Mouse (Mus musculus) granulocyte monocyte progenitor cell, adult 5-6 weeks (primary cell): ENCODE results near the gene Gm10271. TPM values are rescaled to one million over a fixed set of nuclear protein-coding genes. Genes with fewer than 3 reads are reported as not detected.

Experiments
- ATAC-seq: replicated peaks from 2 replicates; pipeline ENCODE4 v1.8.0; 2016; ENCODE audit warnings: mild to moderate bottlenecking, moderate TSS enrichment, inconsistent platforms; ENCODE audit not compliant: poor library complexity, severe bottlenecking
- total RNA-seq, 2 experiments: library from RNA; stranded (forward) in 1 of 2; stranded (reverse) in 1 of 2; fragments of 200-712, 200-1000 nt in 1 of 2; fragments of >200 nt in 1 of 2; fragmentation: Nextera tagmentation in 1 of 2; gene quantifications; 2 replicates each; pipeline ENCODE4 v1.2.3; 2014 to 2017

The Gm10271 gene
- total RNA-seq (2014; fragmentation: Nextera tagmentation) (not detected in 2 replicates), total RNA-seq (2017) (not detected in 2 replicates)

DNA sequence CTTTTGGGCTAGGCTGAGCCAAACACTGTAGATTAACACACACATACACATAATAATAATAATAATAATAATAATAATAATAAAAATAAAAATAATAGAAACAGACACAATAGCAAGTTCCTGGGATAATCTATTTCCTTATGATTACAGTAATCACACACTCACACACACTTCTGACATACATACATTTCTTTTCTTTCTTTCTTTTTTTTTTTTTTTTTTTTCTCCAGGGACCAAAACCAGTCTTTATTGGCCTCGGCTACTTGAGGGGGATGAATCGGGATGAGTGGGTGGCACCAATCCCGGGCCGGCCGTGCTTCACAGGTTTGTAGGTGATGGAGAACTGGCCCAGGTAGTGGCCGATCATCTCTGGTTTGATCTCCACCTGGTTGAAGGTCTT lies at the start of gene Gm10271:
Gene Gm10271 (minus strand): TSS at position 101 of the 400 bp plus-strand sequence.
- no peak for ATAC-seq

DNA sequence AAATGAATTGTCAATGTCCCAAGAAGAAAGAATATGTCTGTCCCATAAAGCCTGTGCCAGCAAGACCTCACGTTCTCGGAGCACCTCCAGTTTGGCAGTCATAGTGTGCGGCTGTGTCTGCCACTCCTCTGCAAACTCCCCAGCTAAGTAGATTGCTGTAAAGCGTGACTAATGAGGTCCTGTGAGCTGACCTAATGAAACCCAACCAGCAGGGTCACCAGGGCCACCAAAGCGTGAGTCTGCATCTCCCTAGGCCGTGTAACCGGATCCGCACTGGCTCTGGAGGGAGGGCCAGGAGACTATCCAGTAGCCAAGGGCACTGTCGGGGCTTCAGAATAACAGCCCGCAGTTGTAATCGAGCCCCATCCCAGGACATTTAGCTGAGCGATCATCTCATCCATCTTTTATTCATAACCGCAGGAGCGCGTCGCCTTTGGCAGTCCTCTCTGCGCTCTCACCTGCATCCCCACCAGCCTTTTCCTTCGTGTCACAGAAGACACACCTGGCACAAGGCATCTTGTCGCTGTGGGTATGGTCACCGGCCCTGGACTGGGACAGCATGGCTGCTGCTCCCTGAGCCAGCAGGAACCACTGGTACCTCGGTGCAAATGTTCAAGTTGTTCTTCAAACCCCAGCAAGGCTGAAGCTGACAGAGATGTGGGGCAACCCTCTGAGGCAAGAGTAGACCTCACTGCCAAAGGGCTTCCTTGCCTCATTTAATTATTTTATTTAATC lies 48.8 kb upstream of the Gm10271 start:
- ATAC-seq, result no peak

DNA sequence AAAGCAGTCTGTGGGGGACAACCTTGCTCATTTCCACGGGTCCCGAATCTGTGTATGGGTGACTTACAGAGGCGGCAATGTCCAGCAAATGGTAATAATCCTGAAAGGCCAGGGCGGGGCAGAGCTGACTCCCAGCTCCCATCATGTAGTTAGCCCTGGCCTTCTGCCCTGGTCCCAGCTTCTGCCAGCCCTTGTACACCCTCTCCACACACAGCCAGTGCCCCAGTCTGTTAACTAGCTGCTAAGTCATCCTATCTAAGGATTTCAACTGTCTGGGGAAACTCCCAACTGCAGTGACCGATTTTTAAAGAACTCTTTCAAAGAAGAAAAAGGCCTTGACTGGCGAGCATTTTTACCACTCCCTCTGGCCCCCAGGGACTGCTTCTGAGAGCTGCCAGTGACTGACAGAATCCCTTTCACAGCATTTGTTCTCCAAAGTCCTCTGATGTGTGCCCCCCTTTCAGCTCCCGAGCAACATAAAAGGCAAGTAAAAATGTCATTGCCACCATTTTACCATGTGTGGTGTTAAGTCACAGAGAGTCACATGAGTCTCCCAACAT lies 46.0 kb upstream of the Gm10271 start:
- ATAC-seq, result no peak

DNA sequence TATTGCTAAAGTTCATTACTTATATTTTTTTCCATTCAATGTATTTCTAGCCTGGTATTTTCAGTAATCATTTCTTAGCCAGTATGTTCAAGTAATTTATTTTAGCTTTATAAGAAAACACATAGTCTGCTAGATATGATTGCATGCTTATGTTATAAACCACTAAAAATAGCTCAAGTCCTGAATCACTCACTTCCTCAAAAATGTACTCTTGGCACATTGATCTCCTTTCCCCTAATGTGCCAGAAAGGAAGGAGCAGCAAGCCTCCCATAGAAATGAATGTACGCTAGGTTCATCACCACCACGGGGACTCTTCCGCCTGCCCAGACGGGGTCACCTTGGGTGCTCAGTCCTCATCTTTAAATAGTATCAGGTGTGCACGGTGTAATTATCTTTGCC lies 42.2 kb upstream of the Gm10271 start:
- peak; percentile 50; the same call in 1 of the 2 replicates for ATAC-seq

DNA sequence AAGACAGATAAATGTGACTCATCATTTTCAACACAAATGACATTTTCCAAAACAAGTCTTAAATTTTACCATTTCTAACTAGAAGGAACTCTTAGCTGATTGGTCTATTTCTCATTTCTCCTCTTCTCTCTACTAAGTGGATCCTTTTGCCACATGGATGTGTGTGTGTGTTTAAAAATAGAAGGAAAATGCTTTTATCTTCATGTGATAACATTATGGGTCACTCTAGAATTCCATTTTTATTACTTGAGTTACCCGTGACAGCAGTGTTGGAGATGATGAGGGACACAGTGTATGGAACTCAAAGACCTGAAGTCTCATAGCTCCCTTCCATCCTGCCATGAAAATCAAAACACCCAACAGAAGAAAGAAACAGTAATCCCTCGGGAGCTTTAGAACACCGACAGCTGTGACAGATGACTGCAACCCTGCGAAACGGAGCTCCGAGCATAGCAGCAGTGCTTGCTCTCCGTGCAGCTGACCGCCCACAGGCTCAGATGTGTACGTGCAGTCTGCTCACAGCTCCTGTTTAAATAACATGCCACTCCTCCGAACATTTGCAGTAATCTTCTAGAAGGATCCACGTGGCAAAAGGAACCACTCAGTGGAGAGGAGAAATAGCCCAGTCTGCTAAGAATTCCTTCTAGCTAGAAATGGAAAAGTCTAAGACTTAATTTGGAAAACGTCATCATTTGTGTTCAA lies 41.4 kb upstream of the Gm10271 start:
- no peak for ATAC-seq

DNA sequence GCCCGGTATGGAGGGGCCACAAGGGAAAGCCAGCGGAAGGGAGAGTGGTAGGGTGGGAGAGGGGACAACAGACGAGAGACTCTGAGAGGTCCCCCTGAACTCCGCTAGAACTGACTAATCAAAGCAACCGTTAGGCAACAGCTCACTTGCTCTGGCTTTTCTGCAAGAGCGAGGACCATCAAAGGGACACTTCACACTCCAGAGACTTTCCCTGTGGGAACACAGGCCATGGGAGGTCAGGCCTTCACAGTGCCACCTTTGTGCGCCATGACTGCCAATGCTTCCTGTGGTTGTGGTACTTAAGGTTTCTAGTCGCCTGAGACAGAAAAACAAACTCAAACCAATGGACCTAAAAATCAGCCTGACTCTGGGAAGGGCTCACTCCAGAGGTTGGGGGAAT lies 38.6 kb upstream of the Gm10271 start:
- no peak for ATAC-seq

DNA sequence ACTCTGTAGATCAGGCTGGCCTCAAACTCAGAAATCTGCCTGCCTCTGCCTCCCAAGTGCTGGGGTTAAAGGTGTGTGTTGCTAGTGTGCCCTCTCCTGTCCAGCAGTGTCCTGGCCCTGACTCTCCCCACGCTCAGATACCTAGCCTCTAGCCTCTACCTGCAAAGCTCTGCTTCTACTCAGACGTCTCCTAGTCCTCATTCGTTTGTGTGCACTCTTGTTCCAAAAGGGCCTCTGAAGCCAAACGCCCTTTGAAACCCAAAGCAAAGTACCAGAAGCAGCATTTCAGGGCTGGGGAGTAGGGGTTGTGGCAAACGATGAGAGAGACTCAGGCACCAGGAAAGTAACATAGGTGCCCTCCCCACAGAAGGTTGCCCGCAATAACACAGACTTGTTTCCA lies 37.3 kb upstream of the Gm10271 start:
- no peak for ATAC-seq

DNA sequence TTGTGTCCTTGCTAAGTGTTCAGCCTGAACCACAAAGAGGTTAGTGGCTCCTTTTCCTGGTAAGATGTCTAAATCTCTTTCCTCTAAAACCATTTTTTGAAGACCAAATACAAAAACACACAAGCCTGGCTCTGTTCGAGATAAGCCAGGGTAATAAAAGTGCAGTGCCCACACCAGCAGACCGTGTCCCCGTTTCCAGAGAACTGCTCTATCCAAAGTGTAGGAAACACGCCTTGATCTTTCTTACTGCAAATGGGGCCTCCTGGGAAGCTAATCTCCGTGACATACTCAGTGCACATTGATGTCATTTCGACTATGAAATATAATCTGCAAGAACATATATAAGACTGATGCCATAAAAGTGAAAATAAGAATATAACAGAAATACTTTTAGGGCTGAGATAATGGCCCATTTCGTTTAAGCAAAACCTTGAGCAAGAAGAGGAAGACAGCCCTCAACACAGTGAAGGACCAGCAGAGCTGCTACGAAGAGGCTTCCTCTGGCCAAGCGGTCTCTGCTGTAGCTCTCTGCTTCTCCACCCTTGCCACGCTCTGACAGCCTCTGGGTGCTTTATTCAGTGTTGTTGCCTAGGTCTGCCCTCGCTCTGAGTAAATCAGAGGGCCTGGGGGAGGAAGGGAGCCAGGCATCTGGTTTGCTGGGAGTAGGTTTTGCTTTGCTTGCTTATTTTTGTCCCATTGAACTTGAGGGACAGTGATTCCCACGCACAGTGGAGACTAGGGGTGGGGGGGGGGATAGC lies 33.5 kb upstream of the Gm10271 start:
- no peak for ATAC-seq

DNA sequence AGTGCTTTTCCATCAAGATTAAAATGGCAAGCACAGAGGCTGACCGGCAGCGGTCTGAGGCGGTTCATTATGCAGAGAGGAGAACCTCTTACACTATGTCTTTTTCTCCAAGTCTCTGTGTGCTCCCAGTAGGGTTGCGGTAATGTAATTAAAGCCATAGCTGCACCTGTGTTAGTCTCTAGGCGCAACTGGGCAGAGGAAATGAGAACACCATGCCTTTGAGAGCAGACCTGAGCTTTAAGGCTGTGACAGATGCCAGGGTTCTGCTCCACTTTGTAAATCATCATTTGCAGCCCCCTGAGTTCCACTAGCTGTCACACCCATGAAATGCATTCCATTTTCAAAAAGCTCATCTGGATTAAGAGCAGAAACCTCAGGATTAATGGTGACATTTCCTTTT lies 32.3 kb upstream of the Gm10271 start:
- ATAC-seq, result no peak

DNA sequence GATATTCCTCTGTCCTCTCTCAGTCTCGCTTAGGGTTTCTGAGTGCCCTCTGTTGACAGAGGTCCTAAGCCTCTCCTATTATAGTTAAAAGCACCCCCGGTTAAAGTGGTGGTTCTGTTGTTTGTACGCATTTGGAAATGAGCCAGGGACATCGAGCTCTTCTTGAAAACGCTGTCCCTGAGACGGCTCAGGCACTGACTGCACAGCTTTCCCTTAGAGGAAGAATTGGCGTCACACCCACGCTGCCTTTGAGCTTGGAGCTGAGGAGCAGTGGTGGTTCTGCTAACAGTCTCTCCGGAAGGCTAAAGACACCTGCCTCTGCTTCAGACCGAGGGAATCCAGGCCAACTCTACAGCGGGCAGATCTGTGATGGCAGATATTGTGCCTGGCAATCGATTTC lies 28.6 kb upstream of the Gm10271 start:
- no peak for ATAC-seq

DNA sequence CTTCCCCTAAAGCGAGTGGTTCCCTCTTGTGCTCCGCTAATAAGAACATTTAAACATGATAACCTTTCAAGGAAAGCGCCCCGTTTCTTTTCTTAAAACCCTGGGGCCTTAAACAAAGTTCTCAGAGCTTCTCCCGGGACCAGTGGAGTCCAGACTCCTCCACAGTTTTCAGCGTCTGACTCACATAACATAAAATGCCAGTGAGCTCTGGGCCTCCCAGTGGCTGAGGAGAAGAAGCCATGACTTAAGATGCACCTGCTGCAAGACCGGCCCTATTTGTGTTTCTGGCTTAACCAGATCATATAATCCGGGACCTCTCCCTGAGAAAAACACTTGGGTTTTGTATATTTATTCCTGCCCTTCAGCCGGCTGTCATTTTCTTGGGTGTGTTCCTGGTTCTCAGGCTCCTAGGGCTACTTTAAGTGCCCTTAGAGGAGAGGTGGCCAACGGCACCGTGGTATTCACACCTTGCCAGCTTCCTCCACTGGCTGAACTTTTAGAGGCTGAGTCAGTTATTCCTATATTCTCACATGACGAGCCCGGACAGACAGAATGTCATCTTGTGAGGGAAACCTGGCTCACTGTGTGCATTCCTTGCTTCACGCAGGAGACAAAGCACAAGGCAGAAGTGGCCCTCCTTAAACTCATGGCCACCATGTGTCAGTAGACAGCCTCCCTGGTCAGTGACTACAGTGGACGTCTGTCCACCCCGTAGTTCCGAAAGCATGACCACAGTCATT lies 26.5 kb upstream of the Gm10271 start:
- no peak for ATAC-seq

DNA sequence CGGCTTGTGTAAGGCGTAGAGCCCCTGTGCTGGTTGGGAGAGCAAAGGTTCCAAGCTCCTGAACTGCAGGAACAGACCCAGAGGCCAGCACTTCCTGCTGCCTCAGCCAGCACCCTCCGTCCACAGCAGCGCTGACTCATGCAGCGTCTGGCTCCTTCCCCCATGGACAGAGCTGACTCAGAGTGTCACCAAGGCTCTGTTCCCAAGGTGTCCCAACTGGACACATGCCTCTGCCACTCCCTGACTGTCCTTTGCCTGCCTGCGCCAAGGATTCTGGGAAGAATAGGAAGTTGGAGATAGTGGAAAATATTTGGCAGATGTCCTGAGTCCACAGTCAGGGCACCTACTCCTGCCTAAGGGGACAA lies 23.8 kb upstream of the Gm10271 start:
- peak; percentile 92 for ATAC-seq

DNA sequence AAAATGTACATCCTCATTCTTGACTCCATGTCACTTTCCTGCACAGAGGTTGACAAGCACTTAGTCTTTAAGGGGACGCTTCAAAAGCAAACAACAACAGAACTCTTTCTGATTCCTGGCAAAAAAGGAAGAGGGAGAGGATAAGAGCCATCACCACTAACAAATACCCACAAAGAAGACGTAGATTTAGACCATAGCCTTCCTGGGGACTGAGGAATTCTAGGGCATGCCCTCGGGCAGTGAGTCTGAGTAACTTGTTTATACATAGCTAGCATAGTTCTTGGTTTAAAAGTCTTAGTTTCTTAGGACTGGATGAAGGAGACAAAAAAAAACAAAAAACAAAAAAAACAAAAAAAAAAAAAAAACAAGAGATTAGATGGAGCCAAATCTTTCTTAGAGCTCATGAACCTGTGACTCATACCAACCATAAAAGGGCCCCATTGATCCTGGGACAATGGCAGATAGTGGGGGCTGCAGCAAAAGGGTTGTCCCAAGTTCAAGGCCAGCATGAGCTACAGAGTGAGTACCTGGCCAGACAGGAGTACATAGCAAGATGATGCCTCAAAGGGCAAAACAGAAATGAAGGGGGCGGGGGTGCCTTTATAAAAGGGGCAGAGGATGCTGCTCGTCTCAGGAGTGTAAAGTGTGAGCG lies 23.3 kb upstream of the Gm10271 start:
- ATAC-seq, result no peak

DNA sequence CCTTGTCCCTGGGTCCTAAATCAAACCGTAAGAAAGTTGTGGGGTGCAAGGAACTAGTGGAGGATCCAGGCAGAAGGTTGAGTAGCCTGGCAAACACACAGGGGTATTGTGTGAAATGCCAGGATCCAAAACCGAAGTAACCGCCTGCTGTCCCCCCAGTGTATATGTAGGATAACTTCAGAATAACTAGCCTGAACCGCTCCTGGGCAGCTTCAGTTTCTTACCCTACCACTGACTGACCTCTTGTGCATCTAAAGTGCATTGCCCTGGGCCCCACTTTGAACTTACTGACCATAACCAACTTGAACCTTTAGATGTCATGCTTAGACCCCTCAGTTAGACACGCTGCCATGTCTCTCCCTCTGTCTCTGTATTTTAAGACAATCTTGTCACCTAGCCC lies 22.8 kb upstream of the Gm10271 start:
- ATAC-seq, result no peak

DNA sequence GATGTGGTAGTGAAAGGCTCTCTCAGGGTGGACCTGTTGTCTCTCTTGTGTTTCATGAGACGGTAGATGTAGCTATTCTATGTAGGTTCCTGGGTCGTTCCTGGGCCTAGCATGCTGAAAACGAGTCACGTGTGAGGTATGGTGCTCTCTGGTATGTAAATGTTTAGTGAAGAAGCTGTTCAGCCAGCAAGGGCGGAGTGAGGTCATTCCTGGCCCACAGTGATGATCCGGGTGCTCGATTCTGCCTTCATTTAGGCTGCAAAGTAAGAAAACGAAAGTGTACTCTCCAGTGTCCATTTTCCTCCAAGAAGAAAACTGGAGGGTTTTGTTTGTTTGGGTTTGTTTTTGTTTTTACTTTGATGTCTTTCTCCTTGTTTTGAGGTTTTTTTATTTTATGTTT lies 21.6 kb upstream of the Gm10271 start:
- no peak for ATAC-seq

DNA sequence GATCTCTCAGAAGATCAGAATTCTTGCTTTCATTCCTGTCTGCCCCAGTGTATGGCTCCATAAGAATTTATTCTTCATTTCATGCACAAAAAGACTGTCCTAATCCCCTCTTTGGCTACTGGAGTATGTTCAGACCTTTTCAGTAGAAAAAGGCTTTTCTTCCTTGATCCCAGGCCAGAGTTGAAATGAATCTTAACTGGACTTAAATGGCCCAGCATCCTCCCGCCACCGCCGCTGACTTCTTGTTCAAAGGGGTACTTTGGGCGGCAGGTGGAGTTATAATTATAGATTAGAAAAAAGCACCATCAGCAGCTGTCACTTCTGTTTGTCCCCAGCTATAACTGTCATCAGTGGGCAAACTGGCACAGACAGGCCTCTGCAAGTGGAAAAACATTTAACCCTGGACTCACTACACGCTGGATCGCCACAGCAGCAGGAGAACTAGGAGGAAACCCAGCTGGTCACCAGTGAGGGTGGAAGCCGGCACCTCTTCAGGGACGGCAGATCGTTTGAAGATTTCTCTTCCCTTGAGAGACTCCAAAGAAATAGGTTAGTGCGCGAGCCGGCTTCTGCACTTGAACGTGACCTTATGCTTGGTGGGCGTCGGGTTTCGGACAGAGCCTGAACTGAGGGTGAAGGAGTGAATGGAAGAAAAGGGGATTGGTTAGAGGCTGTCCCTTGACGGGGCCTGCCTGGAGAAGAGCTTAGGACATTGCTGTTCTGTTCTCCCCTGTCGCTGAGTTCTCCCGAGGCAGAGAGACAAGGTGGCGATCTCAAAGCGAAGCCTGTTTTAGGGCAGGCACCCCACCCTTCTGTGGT lies 14.1 kb upstream of the Gm10271 start, which contains the start of gene Best3:
Gene Best3 (plus strand): TSS at position 51 of the 819 bp plus-strand sequence.
- no peak for ATAC-seq

DNA sequence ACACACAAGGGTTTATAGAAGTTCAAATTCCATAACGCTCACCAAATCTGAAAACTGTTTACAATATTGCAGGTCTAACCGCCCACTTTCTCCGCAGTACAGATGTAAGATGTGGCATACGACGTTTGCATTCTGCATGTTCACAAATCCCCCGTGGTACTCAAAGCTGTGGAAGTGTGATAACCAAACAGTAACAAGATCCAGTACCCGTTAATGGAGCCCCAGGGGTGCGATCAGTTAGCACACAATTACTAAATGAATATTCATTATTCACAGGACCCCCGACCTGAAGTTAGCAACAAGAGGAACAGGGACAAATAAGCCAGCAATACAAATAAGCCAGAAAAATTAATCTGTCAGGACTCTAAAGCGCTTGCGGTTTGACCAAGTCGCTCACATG lies 12.4 kb upstream of the Gm10271 start:
- no peak for ATAC-seq

DNA sequence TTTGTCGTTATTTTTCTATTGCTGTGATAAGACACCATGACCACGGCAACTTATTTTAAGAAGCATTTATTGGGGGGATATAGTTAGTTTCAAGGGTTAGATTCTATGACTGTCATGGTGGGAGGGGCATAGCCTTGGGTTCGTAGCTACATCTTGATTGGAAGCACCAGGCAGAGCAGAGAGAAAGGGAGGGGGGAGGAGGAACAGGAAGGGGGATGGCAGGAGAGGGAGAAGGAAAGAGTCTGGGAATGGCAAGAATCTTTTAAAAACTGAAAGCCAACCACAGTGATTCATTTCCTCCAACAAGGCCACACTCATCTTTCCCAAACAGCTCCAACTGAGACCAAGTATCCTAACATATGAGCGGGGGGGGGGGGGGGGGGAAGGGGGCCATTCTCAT lies 10.1 kb upstream of the Gm10271 start:
- no peak for ATAC-seq

DNA sequence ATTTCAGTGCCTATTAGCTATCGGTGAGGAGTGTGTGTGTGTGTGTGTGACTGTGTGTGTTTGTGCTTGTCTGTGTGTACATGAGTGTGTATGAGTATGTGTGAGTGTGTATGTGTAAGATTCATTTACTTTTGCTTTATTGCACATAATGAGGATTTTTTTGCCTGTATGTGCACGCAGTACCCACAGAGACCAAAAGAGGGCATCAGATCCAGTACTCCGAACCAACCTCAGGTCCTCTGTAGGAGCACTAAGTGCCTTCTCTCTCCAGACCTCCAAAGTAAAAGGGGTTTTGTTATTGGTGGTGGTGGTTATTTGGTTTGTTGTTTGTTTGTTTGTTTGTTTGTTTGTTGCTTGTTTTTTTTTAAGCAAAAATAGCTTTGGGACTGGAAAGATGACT lies 8.5 kb upstream of the Gm10271 start:
- ATAC-seq, result peak; percentile 80
